In genomic region chr17:50193653-50194052, GRCm38 (mm10) we compare ENCODE assay signal across 9 mouse cellular contexts. TPM values are rescaled to one million over a fixed set of nuclear protein-coding genes. Genes with fewer than 3 reads are reported as not detected.
A peak's percentile ranks its signal among the peaks of the same experiment; 100 is the strongest.
DNase-seq lines count a peak whose midpoint lies in the region; ATAC-seq and TF ChIP-seq lines count a peak whose summit lies in the region.
"Had no signal": no experiment of that assay in that cellular context is flagged by ENCODE, and none has a peak within 500 bp of the region (broad histone marks: within the 10 kb centered on the region; RNA-seq: fewer than 3 reads in every experiment).

No protein-coding gene starts in this region.

- TF ChIP-seq CTCF in stomach, postnatal 0 days (IDR thresholded peaks at IDR 0.05; ENCODE audit: low read depth): peak; percentile 72

- no peak overlapping the region for H3K4me3 ChIP-seq in stomach, postnatal 0 days (ENCODE audit: low read depth, low read length)
- H3K4me3 ChIP-seq: midbrain, embryonic 12.5 days had no signal

- H3K4me2 ChIP-seq in stomach, postnatal 0 days (replicated peaks; ENCODE audit: low read depth): no peak overlapping the region
- H3K4me2 ChIP-seq: midbrain, embryonic 12.5 days had no signal

- no peaks in the 10 kb centered on the region for H3K9me3 ChIP-seq in stomach, postnatal 0 days (ENCODE audit: control insufficient read depth, low read length)
- H3K9me3 ChIP-seq: midbrain, embryonic 12.5 days had no signal

- WGBS in stomach, postnatal 0 days: 44% methylated on average over 3 of the region's 3 CpGs

- ATAC-seq in stomach, postnatal 0 days (ENCODE audit: low FRiP score, low TSS enrichment): no peak
- no peak for ATAC-seq in activated CD4-positive, CD25-positive, alpha-beta regulatory T cell, adult 4 months

- H3K9ac ChIP-seq in stomach, postnatal 0 days (ENCODE audit: low read length): no peak overlapping the region
- H3K9ac ChIP-seq: midbrain, embryonic 12.5 days had no signal

- H3K27me3 ChIP-seq in stomach, postnatal 0 days (ENCODE audit: control insufficient read depth, insufficient read depth, low read length): peaks cover 3% of the 10 kb centered on the region; the same call in 1 of the 2 replicates

- DNase-seq in embryo, embryonic 10 days (ENCODE audit: low spot score): peak; percentile 15
- no peak for DNase-seq in embryo, embryonic 9.5 days (ENCODE audit: extremely low spot score)
- DNase-seq in layer of hippocampus, adult 11-12 months (ENCODE audit: low spot score): peak; percentile 52
- no peak for DNase-seq in layer of hippocampus, adult 9-10 months (ENCODE audit: low spot score)
- DNase-seq in right cerebral cortex, postnatal 10 days (ENCODE audit: low spot score in 2 of 2): peak; percentile 44 to 46
- DNase-seq in right cerebral cortex, postnatal 36 days (ENCODE audit: low spot score in 2 of 2): no peak
- no peak for DNase-seq in stomach, postnatal 0 days (ENCODE audit: low spot score)

- no peaks in the 10 kb centered on the region for H3K36me3 ChIP-seq in stomach, postnatal 0 days (ENCODE audit: control insufficient read depth, insufficient read depth, low read length)
- H3K36me3 ChIP-seq: midbrain, embryonic 12.5 days had no signal

- TF ChIP-seq EP300 in stomach, postnatal 0 days (optimal IDR thresholded peaks at IDR 0.05): no peak

- H3K4me1 ChIP-seq in stomach, postnatal 0 days (replicated peaks; ENCODE audit: control insufficient read depth, insufficient read depth): peaks cover 3% of the 10 kb centered on the region; the same call in 1 of the 2 replicates

- H3K27ac ChIP-seq in stomach, postnatal 0 days (replicated peaks): no peak overlapping the region
- H3K27ac ChIP-seq: midbrain, embryonic 12.5 days had no signal

RNA-seq across cellular contexts. Expression of gene Rftn1, which starts 3.2 kb away (rescaled TPM):
- polyA plus RNA-seq in stomach, postnatal 0 days (2015; fragmentation: Nextera tagmentation; extraction: Ambion mirVana): 7.0 and 7.1 TPM in 2 replicates
- polyA plus RNA-seq in activated CD4-positive, CD25-positive, alpha-beta regulatory T cell, adult 4 months (2017; shearing (Covaris generic)): 10 to 100 TPM; 30.9 to 31.4 TPM

Comparison
In these comparisons a context has a peak if more than half of its experiments do, and no peak if none do; other contexts are left out.
1. DNase-seq: peak in embryo, embryonic 10 days (single experiment), layer of hippocampus, adult 11-12 months (single experiment) and right cerebral cortex, postnatal 10 days (2 of 2); none in embryo, embryonic 9.5 days (single experiment), layer of hippocampus, adult 9-10 months (single experiment), right cerebral cortex, postnatal 36 days (0 of 2) and stomach, postnatal 0 days (single experiment).